Mouse (Mus musculus) bone marrow, adult 2 months (tissue): Measurements from ENCODE around the gene Kat2b.
"Not testable (repeated sequence)": the region's sequence is repeated elsewhere in the genome, so short reads cannot be mapped to it uniquely, and the experiment has no call there.

ENCODE experiments used
- CTCF ChIP-seq: fragments of 200-500 bp; IDR thresholded peaks from 2 replicates; pipeline ENCODE4 v1.5.1; 2011; ENCODE audit warnings: low read length, control low read depth; ENCODE audit not compliant: control insufficient read depth, insufficient read depth
- POLR2A ChIP-seq: fragments of 200-500 bp; IDR thresholded peaks from 2 replicates; pipeline ENCODE4 v1.6.1; 2011; ENCODE audit warnings: low read depth, mild to moderate bottlenecking, control low read depth, low read length, borderline replicate concordance; ENCODE audit not compliant: control insufficient read depth

DNA sequence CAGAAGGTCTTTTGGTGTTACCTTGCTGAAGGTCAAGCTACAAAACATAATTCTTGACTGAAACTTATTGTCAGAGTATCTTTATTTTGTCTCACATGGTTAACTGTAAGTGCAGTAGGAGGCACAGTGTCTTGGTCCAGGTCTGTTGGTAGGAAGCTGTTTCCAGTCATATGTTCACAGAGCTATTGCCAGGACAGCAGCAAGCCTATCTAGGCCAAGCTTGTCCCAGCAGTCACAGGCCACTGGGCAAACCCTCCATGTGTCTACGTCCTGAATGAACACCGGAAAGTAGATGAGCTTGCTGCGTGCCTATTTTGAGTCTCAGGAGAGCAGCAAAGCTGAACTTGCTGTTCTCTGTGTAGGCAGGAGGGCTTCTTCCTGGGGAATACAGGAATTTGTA, 152.3 kb downstream of the Kat2b start:
- not testable (repeated sequence) for TF ChIP-seq POLR2A, CTCF
